Mouse (Mus musculus) NIH3T3 (cell line): ENCODE measurements around the gene Noxa1.

Experiments used
- DNase-seq: peaks from one replicate; pipeline ENCODE4 v3.0.0-alpha.2; 2012; ENCODE audit warnings: low read depth

The Noxa1 gene

GRCm38 (mm10) chr2:25095109-25095850 is at the start of gene Noxa1:
Gene Noxa1, minus strand, starts transcription at chr2:25095149.
- no peak for DNase-seq

DNA sequence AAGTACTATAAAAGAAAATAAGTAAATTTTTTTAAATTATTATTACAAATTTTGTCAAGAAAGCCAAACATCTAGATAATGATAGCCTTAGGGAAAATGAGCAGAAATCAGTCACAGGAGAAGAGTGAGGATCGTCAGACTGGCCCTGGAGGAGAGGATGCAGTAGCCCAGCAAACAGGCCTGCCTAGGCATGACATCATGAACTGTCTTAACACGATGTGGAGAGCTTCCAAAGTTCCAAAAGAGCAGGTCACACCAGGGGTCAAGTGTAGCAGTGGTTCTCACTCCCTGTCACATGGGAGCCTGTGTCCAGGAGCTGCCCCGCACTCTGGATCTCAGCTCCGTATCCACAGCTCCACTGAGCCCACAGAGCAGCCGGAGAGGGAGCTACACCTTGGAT is 47.0 kb upstream of the Noxa1 start:
- DNase-seq = no peak

- no peak for DNase-seq
These were observed 46.2 kb upstream of the Noxa1 start for GRCm38 (mm10) chr2:25141185-25141584.

GRCm38 (mm10) chr2:25137832-25138231 is 42.9 kb upstream of the Noxa1 start:
- no peak for DNase-seq

DNA sequence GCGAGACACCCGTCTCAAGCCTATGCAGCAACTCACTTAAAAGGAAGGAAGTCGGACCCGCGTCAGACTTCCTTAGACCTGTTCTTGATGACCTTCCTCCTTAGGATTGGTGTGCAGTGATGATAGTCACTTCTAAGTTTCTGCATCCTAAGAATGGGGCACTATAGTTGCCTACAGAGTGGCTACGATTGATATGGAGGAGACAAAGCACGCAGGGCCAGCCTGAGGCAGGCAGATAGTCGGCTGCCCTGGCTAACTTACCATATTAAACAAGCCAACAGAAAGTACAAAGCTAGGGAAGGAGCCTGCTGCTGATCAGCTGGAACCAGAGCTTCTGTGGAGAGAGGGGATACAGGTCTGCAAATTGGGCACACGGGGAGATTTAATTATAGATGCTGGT is 36.7 kb upstream of the Noxa1 start:
- DNase-seq = no peak

DNA sequence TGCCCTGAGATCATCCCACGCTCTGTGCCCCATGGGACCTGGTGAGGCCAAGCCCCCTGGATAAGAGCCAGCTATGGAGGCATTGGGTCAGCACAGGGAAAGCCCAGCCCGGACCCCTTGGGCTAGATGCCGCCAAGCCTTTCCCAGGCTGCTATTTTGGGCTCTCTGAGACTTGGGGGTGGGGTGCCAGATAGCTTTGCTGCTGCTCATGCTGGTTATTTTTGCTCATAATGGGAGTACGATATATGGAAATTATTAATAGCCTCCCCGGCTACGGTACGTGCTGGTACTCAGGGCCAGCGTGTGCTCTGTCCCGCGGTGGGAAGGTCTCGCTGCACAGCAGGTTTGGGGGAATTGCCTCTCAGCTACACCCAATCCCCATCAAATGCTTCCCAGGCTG is 33.1 kb upstream of the Noxa1 start:
- no peak for DNase-seq

DNA sequence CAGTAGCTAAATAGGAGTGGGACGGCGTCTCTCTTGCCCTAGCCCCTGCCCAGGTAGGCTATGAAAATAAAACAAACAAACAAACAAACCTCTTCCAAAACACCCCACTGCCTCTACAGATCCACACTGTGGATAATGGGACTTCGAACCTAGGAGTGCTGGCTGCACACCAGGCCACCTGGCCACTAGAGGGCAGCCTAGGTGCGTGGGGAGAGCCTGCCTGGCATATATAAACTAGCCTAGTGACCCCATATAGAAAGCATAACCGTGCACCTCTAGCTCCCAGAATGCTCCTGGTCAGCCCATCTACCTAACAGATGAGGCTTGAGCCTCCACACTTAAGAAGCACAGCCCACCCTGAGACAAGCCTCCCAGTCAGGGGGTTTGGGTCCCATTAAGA is 32.3 kb upstream of the Noxa1 start:
- DNase-seq = peak; percentile 64

DNA sequence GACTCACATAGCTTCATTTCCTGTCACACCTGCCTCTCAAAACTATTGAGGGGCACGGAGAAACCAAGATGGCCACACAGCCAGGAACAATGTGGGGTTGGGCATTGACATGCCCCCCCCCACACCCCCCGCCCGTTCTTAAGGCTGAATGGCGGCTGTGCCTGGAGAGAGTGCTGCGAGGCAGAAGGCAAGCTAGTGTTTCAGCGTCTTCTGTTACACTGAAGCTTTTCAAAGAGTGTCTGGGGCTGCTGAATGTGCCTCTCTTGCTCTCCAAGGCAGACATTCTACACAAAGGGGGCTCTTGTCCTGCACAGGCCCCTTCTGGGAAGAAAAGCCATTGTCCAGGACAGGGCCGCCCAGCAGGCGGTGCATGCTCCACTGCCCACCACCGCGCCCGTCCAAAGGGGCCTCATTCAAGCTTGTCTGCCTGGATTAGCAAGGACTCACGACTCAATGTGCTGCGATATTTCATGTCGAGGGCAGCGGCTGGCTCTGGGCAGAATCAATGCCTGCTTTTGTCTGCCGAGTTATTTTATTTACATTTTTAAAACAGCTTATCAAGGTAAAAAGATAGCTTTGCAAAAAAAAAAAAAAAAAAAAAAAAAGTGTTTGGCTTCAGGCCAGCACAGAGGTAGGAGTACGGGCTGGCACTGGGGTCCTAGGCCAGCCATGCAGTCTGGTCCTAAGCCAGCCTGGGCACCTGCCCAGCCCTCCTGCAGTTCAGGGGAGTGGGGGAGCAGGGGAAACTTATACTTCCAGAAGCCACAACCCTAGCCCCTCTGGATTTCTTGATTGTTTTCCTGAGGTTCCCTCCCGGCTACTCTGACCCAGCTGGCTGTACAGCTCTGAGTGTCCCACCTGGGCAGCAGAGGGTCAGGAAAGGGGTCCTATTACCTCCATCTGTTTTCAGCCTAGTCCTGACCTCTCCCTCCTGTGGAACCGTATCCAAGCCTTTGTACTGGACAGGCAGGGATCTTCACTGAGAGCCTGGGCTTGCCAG is 31.4 kb upstream of the Noxa1 start:
- no peak for DNase-seq

DNA sequence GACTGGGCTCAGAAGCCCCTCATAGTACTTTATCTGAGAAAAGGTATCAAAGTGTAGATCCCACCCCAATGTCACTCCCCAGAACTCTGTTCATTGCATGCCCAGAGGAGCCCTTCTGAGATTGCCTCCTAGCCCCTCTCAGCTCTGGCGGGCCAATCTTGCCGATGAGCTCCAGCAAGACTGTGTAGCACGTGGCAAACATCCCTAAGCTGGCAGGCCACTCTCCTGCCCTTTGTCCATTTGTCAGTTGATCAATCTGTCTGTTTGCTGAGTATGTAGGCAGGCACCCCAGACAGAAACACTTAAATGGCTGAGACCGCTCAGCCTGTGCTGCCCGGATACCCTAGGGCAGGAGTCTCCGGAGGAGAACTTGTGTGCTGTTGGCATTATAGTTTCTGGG is 30.2 kb upstream of the Noxa1 start:
- no peak for DNase-seq

DNA sequence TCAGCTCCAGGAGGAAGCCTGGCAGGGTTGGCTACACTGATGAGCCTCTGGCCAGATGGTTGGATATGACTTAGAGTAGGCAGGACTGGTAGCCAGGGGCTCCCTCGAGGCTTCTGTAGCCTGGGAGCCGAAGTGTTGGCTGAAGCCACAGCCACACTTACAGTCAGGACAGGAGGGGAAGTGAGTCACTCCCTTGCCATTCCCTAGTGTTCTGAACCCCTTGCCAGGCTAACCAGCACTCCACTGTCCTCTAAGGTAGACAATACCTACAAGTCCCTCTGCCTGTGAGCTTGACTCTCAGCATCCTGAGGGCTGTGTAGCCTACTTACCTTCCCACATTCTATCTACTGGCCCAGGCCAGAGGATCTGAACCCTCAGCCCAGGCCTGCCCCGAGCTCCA is 29.5 kb upstream of the Noxa1 start:
- DNase-seq = no peak

DNA sequence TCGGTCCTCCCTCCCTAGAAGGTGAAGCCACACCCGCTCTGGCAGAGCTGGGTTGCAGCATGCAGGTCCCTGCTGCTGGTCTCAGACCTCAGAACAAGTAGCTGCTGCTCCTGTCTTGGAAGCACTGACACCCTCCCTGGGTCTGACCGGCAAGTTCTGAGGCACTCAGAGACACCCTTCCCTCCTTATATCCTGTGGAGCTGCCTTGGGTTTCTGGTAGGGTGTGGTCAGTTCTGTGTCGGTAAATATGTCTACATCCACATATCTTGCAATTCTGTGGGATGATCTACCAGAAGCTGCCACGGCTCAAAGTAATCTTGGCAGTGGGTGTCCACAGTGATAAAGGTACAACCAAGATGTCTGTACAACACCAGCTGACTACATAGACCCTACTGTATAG is 28.6 kb upstream of the Noxa1 start:
- DNase-seq = no peak

DNA sequence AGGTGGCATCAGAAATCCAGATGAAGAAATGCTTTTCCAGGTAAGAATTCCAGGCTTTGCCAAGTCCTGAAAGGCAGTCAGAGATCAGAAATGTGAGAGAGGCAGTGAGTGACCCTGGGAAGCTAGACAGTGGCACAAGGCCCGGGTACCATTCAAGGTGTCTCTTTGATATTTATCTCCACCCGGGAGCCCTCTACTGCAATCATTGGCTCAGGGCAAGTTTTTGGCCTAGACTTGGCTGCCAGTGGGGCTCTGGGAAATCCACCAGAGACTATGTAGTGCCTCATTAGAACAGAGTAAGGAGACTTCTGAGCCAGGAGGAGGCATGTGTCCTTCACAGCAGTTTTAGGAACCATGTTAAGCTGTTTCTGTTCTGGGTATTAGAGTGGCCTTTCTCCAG is 27.7 kb upstream of the Noxa1 start:
- no peak for DNase-seq

DNA sequence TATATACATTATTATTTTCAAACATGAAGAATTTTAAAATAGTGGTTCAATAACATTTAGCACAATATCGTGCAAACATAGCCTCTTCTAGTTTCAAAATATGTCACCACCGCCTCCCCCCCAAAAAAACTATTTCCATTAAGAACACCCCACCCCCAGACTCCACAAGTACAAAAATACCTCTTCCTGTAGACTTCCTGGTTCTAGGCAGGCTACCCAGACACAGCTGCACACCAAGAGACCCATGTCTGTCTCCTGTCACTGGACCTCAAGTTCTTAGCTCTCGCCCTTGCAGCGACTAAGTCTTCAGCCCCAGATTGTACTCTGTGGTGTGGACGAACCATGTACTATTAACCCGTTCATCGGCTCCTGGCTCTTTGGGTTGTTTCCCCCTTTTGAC is 26.0 kb upstream of the Noxa1 start:
- DNase-seq = no peak

- DNase-seq = no peak
These were observed 20.5 kb upstream of the Noxa1 start for GRCm38 (mm10) chr2:25115442-25115841.

- no peak for DNase-seq
These were observed 19.4 kb upstream of the Noxa1 start for GRCm38 (mm10) chr2:25114308-25114707.

DNA sequence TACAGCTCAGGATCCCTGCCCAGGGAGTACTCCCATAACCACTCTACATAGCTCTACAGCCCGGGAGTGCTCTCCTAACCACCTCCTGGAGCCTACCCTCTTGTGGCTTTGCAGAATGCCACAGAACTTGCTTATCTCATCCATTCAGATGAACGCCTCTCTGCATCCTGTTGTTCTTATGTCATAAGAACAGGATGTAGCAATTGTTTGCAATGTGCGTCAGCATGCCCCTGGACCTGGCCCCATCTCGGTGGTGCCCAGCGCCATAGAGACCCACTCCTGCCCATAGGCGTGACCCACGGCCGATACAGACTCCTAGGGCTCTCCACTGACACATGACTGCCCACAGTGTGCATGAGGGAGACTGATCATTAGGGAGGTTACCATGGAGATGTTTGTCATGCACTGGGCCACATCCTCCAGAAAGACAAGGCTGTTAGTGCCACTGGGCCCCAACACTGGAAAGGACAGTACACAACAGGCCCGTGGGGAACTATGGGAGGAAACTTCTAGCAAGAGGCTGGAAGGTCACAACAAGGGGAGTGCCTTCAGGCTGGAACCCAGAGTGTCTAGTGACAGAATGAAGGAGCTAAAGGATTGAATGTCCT is 16.3 kb upstream of the Noxa1 start:
- DNase-seq = peak; percentile 14

DNA sequence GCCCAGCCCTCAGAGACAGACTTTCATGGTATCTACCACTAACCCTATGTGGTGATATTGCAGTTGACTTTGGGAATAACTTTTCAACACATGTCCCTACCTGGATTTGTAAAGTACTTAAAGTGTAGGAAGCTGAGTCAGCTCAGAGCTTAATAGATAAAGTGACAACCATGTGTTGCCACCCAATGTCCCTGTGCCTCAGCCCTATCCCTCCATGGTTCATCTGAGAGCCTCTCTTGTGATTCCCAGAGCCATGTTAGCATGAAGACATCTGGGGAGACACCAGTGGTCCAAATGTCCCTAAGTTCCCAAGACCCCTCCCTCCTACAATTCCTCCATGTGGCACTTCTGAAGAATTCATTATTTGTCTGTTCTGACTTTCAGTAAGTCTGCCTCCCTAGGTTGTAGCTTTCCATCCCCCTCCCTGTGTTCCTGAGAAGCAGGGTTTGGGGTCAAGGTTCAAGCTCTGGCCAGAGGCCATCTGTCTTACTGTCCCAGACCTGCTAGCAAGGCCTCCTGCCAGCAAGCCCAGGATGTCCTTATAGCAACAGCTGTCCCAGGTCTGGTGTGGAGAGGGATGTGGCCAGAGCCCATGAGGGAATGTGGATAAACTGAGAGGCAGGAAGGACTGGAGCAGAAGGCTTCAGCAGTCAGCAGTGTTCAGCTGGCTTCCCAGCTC is 15.7 kb upstream of the Noxa1 start:
- no peak for DNase-seq

- DNase-seq = no peak
These were observed 14.5 kb upstream of the Noxa1 start for GRCm38 (mm10) chr2:25109487-25109886.

GRCm38 (mm10) chr2:25106045-25106444 is 11.1 kb upstream of the Noxa1 start:
- no peak for DNase-seq

GRCm38 (mm10) chr2:25104122-25104521 is 9.2 kb upstream of the Noxa1 start:
- DNase-seq = no peak

- no peak for DNase-seq
These were observed 4.8 kb upstream of the Noxa1 start for GRCm38 (mm10) chr2:25099703-25100102.

DNA sequence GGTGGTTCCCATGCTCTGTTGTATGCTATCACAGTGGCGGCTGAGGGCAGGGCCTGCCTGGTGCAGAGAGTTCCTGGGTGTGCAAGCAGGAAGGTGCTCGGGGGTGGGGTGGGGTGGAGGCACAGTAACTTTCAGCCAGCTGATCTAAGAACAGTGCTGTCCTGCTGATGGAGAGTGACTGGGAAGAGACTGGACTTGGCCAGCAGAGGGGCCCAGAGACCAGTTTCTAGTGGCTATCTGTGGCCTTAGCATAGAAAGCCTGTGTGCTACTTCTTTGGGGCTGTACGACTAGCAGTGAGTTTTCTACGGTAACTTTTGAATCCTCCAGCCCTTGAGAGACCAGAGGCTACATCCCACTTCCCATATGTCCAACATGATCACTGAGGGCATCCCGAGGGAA is 4.0 kb upstream of the Noxa1 start:
- peak; percentile 60 for DNase-seq
